Mouse (Mus musculus): Measurements from ENCODE around the gene Cym. TPM values are rescaled to one million over a fixed set of nuclear protein-coding genes. Genes with fewer than 3 reads are reported as not detected.

Cym gene
- polyA plus RNA-seq, 1 experiment = not detected

DNA sequence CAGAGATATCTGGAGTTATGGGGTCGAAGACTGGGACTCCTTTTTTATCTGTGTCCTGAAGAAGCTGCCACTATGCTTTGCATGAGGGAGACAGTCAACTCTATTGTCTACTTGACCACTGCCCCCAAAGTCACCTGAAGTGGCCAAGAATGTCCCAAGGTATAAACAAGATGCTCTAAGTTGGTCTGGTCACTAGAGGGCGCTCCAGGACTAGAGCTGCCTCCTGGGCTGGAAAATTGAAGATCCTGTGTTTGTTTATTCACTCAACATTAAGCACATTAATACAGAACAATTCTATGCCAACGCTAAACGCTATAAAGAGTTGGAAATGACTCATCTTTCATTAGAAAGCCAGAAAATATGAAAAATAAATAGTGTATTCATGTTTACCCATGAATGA lies 15.5 kb downstream of the Cym start:
- Histone ChIP-seq H3K27me3 (replicated peaks) (peaks cover 20% of the 10 kb centered on the region), H3K4me1 (peaks cover 6% of the 10 kb centered on the region), H3K9me3 (no peaks in the 10 kb centered on the region), H3K36me3 (replicated peaks; ENCODE audit: low read length) (no peaks in the 10 kb centered on the region), H3K4me3 (replicated peaks) (no peak overlapping the region)
- TF ChIP-seq FLI1 (IDR thresholded peaks at IDR 0.05; ENCODE audit: low read length) (no peak), GATA1 (IDR thresholded peaks at IDR 0.05; ENCODE audit: borderline replicate concordance, low read length) (no peak)

- no peak overlapping the region for H3K4me3 ChIP-seq (replicated peaks)
- H3K36me3 ChIP-seq (replicated peaks; ENCODE audit: low read length) = no peaks in the 10 kb centered on the region
- TF ChIP-seq FLI1 (IDR thresholded peaks at IDR 0.05; ENCODE audit: low read length) = no peak
- no peak for TF ChIP-seq GATA1 (IDR thresholded peaks at IDR 0.05; ENCODE audit: borderline replicate concordance, low read length)
- peaks cover 6% of the 10 kb centered on the region for H3K4me1 ChIP-seq
- H3K27me3 ChIP-seq (replicated peaks) = peaks cover 21% of the 10 kb centered on the region
- no peaks in the 10 kb centered on the region; the same call in 1 of the 2 replicates for H3K9me3 ChIP-seq
These were observed 16.4 kb downstream of the Cym start for GRCm38 (mm10) chr3:107205170-107205569.

GRCm38 (mm10) chr3:107204413-107204812 lies 17.1 kb downstream of the Cym start:
- Histone ChIP-seq H3K36me3 (replicated peaks; ENCODE audit: low read length) (no peaks in the 10 kb centered on the region), H3K4me3 (replicated peaks) (no peak overlapping the region), H3K4me1 (peaks cover 6% of the 10 kb centered on the region), H3K27me3 (replicated peaks) (peaks cover 22% of the 10 kb centered on the region), H3K9me3 (no peaks in the 10 kb centered on the region; the same call in 1 of the 2 replicates)
- TF ChIP-seq FLI1 (IDR thresholded peaks at IDR 0.05; ENCODE audit: low read length) (no peak), GATA1 (IDR thresholded peaks at IDR 0.05; ENCODE audit: borderline replicate concordance, low read length) (no peak)

DNA sequence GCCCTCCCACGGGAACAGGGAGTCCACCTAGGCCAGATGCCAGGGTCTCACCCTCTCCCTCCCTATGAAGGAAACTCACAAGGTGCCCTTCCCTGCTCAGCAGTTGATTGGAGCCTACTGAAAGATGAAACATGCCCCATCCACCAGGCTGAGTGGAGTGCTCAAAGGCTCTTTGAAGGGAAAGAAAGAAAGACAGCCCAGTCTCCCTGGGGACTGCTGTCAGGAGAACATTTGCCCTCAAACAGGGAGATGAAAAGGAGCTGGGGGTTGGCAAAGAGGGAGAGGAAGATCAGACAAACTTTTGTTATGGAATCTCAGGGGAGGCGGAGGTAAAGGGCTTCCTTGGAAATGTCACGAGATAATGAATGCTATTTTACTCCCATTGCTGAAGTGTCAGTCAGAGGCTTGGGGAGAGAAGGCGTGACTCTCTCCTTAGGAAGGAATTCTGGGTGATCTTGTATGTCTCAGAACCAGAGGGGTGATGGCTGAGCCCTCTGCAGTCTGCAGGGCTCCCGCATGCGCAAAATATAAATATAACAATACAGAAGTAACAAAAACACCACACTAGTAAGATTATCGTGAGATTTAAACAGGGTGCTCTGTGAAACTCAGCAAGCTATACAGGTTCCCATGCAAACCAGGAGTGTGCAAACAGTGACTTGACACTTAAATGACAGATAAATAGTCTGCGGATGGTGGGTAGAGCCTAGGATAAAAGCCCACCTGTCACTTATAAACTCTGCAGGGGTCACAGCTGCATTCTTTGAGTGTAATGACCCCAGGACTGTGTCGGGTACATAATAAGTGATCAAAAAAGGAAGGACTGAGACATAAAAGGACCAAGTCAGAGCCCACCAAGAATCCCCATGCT lies 20.0 kb downstream of the Cym start:
- peaks cover 25% of the 10 kb centered on the region for H3K27me3 ChIP-seq (replicated peaks)
- TF ChIP-seq FLI1 (IDR thresholded peaks at IDR 0.05; ENCODE audit: low read length) = no peak
- no peak for TF ChIP-seq GATA1 (IDR thresholded peaks at IDR 0.05; ENCODE audit: borderline replicate concordance, low read length)
- no peaks in the 10 kb centered on the region for H3K4me1 ChIP-seq
- H3K9me3 ChIP-seq = no peaks in the 10 kb centered on the region; the same call in 1 of the 2 replicates
- H3K4me3 ChIP-seq (replicated peaks) = no peak overlapping the region
- H3K36me3 ChIP-seq (replicated peaks; ENCODE audit: low read length) = no peaks in the 10 kb centered on the region

- TF ChIP-seq GATA1 (IDR thresholded peaks at IDR 0.05; ENCODE audit: borderline replicate concordance, low read length) (no peak), FLI1 (IDR thresholded peaks at IDR 0.05; ENCODE audit: low read length) (no peak)
- Histone ChIP-seq H3K4me1 (no peaks in the 10 kb centered on the region), H3K9me3 (no peaks in the 10 kb centered on the region), H3K4me3 (replicated peaks) (no peak overlapping the region), H3K36me3 (replicated peaks; ENCODE audit: low read length) (no peaks in the 10 kb centered on the region), H3K27me3 (replicated peaks) (peaks cover 28% of the 10 kb centered on the region)
These were observed 33.2 kb downstream of the Cym start for GRCm38 (mm10) chr3:107188226-107188899.

DNA sequence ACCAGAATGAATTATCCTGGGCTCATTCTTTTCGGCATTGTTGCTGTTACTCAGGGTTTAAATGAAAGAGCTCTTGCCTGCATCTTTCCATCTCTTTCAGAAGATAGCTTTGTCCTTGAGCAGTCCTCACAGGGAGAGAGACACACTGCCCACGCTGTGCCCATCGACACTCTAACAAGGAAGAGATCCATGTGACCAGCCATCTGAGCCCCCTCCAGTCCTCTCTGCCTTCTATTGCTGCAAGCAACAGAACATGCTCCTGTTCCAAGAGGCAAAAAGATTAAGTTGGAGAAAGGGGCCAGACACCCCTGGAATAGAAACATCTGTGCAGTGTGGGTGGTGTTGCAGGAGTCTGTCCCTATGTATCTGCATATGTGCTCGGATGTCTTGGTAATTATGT lies 34.5 kb downstream of the Cym start:
- Histone ChIP-seq H3K9me3 (no peaks in the 10 kb centered on the region), H3K36me3 (replicated peaks; ENCODE audit: low read length) (no peaks in the 10 kb centered on the region), H3K4me3 (replicated peaks) (no peak overlapping the region), H3K27me3 (replicated peaks) (peaks cover 27% of the 10 kb centered on the region), H3K4me1 (no peaks in the 10 kb centered on the region)
- TF ChIP-seq GATA1 (IDR thresholded peaks at IDR 0.05; ENCODE audit: borderline replicate concordance, low read length) (no peak), FLI1 (IDR thresholded peaks at IDR 0.05; ENCODE audit: low read length) (no peak)

- Histone ChIP-seq H3K27me3 (replicated peaks) (peaks cover 26% of the 10 kb centered on the region), H3K9me3 (no peaks in the 10 kb centered on the region), H3K4me1 (no peaks in the 10 kb centered on the region), H3K4me3 (replicated peaks) (no peak overlapping the region), H3K36me3 (replicated peaks; ENCODE audit: low read length) (no peaks in the 10 kb centered on the region)
- TF ChIP-seq GATA1 (IDR thresholded peaks at IDR 0.05; ENCODE audit: borderline replicate concordance, low read length) (no peak), FLI1 (IDR thresholded peaks at IDR 0.05; ENCODE audit: low read length) (no peak)
These were observed 35.9 kb downstream of the Cym start for GRCm38 (mm10) chr3:107185597-107185996.

- H3K9me3 ChIP-seq = no peaks in the 10 kb centered on the region
- no peaks in the 10 kb centered on the region for H3K4me1 ChIP-seq
- no peak overlapping the region for H3K4me3 ChIP-seq (replicated peaks)
- no peaks in the 10 kb centered on the region for H3K36me3 ChIP-seq (replicated peaks; ENCODE audit: low read length)
- H3K27me3 ChIP-seq (replicated peaks) = peaks cover 17% of the 10 kb centered on the region
- TF ChIP-seq GATA1 (IDR thresholded peaks at IDR 0.05; ENCODE audit: borderline replicate concordance, low read length) = no peak
- no peak for TF ChIP-seq FLI1 (IDR thresholded peaks at IDR 0.05; ENCODE audit: low read length)
These were observed 38.4 kb downstream of the Cym start for GRCm38 (mm10) chr3:107183178-107183577.

- Histone ChIP-seq H3K27me3 (replicated peaks) (peaks cover 15% of the 10 kb centered on the region), H3K9me3 (no peaks in the 10 kb centered on the region), H3K36me3 (replicated peaks; ENCODE audit: low read length) (no peaks in the 10 kb centered on the region), H3K4me1 (no peaks in the 10 kb centered on the region), H3K4me3 (replicated peaks) (no peak within 1 kb of the TSS)
- TF ChIP-seq FLI1 (IDR thresholded peaks at IDR 0.05; ENCODE audit: low read length) = no peak
- no peak for TF ChIP-seq GATA1 (IDR thresholded peaks at IDR 0.05; ENCODE audit: borderline replicate concordance, low read length)
These were observed 38.8 kb downstream of the Cym start, which contains the start of gene Kcna10 for GRCm38 (mm10) chr3:107182756-107183155. Gene Kcna10 (plus strand): TSS chr3:107183056.

- no peaks in the 10 kb centered on the region for H3K4me1 ChIP-seq
- H3K27me3 ChIP-seq (replicated peaks) = peaks cover 17% of the 10 kb centered on the region
- H3K4me3 ChIP-seq (replicated peaks) = no peak overlapping the region
- H3K9me3 ChIP-seq = no peaks in the 10 kb centered on the region
- no peaks in the 10 kb centered on the region for H3K36me3 ChIP-seq (replicated peaks; ENCODE audit: low read length)
- TF ChIP-seq FLI1 (IDR thresholded peaks at IDR 0.05; ENCODE audit: low read length) = no peak
These were observed 40.7 kb downstream of the Cym start for GRCm38 (mm10) chr3:107180860-107181259.

Data from megakaryocyte, embryonic 14.5 days (primary cell).